Mouse (Mus musculus): ENCODE data around the gene Padi3. TPM values are rescaled to one million over a fixed set of nuclear protein-coding genes. Genes with fewer than 3 reads are reported as not detected.

Gene Padi3
- polyA plus RNA-seq, 1 experiment from 2014 or later: not detected

GRCm38 (mm10) chr4:140827237-140827636, 16.8 kb upstream of the Padi3 start:
- Histone ChIP-seq H3K9me3 (ENCODE audit: control insufficient read depth, low read length) (no peaks in the 10 kb centered on the region; the same call in 1 of the 2 replicates), H3K4me1 (ENCODE audit: control insufficient read depth, insufficient read depth, low read length) (no peaks in the 10 kb centered on the region), H3K4me2 (ENCODE audit: low read depth) (no peak overlapping the region), H3K9ac (ENCODE audit: low read length) (no peak overlapping the region), H3K27ac (ENCODE audit: low read depth, low read length) (no peak overlapping the region), H3K4me3 (ENCODE audit: low read depth, low read length) (no peak overlapping the region), H3K36me3 (ENCODE audit: control insufficient read depth, insufficient read depth, low read length) (no peaks in the 10 kb centered on the region), H3K27me3 (ENCODE audit: control insufficient read depth, insufficient read depth, low read length) (no peaks in the 10 kb centered on the region)
- ATAC-seq (ENCODE audit: insufficient read depth, low FRiP score, low TSS enrichment): no peak
- 68% methylated on average over 3 of the region's 3 CpGs for WGBS
- no peak for DNase-seq (ENCODE audit: low spot score)

- no peak overlapping the region for H3K4me3 ChIP-seq (ENCODE audit: low read depth, low read length)
- H3K4me1 ChIP-seq (ENCODE audit: control insufficient read depth, insufficient read depth, low read length): no peaks in the 10 kb centered on the region
- DNase-seq (ENCODE audit: low spot score) (no peak), ATAC-seq (ENCODE audit: insufficient read depth, low FRiP score, low TSS enrichment) (no peak)
- H3K9me3 ChIP-seq (ENCODE audit: control insufficient read depth, low read length): no peaks in the 10 kb centered on the region; the same call in 1 of the 2 replicates
- 61% methylated on average over 11 of the region's 11 CpGs for WGBS
- no peak overlapping the region for H3K4me2 ChIP-seq (ENCODE audit: low read depth)
- H3K27ac ChIP-seq (ENCODE audit: low read depth, low read length): no peak overlapping the region
- H3K36me3 ChIP-seq (ENCODE audit: control insufficient read depth, insufficient read depth, low read length): no peaks in the 10 kb centered on the region
- no peak overlapping the region for H3K9ac ChIP-seq (ENCODE audit: low read length)
- no peaks in the 10 kb centered on the region for H3K27me3 ChIP-seq (ENCODE audit: control insufficient read depth, insufficient read depth, low read length)
These were observed 15.5 kb upstream of the Padi3 start for GRCm38 (mm10) chr4:140825942-140826341.

GRCm38 (mm10) chr4:140821988-140822387, 11.5 kb upstream of the Padi3 start:
- Histone ChIP-seq H3K27me3 (ENCODE audit: control insufficient read depth, insufficient read depth, low read length) (no peaks in the 10 kb centered on the region), H3K27ac (ENCODE audit: low read depth, low read length) (no peak overlapping the region), H3K4me1 (ENCODE audit: control insufficient read depth, insufficient read depth, low read length) (no peaks in the 10 kb centered on the region), H3K9ac (ENCODE audit: low read length) (no peak overlapping the region), H3K4me3 (ENCODE audit: low read depth, low read length) (no peak overlapping the region), H3K9me3 (ENCODE audit: control insufficient read depth, low read length) (no peaks in the 10 kb centered on the region; the same call in 1 of the 2 replicates), H3K36me3 (ENCODE audit: control insufficient read depth, insufficient read depth, low read length) (no peaks in the 10 kb centered on the region), H3K4me2 (ENCODE audit: low read depth) (no peak overlapping the region)
- peak; percentile 57 for DNase-seq (ENCODE audit: low spot score)
- 79% methylated on average over 5 of the region's 5 CpGs for WGBS
- ATAC-seq (ENCODE audit: insufficient read depth, low FRiP score, low TSS enrichment): no peak

GRCm38 (mm10) chr4:140817413-140817812, 7.0 kb upstream of the Padi3 start:
- Histone ChIP-seq H3K9me3 (ENCODE audit: control insufficient read depth, low read length) (no peaks in the 10 kb centered on the region), H3K27ac (ENCODE audit: low read depth, low read length) (no peak overlapping the region), H3K4me2 (ENCODE audit: low read depth) (no peak overlapping the region), H3K4me1 (ENCODE audit: control insufficient read depth, insufficient read depth, low read length) (no peaks in the 10 kb centered on the region), H3K36me3 (ENCODE audit: control insufficient read depth, insufficient read depth, low read length) (no peaks in the 10 kb centered on the region), H3K9ac (ENCODE audit: low read length) (no peak overlapping the region), H3K27me3 (ENCODE audit: control insufficient read depth, insufficient read depth, low read length) (no peaks in the 10 kb centered on the region), H3K4me3 (ENCODE audit: low read depth, low read length) (no peak overlapping the region)
- DNase-seq (ENCODE audit: low spot score) (no peak), ATAC-seq (ENCODE audit: insufficient read depth, low FRiP score, low TSS enrichment) (no peak)
- WGBS: 86% methylated on average over 8 of the region's 8 CpGs

- WGBS: 60% methylated on average over 10 of the region's 10 CpGs
- no peak overlapping the region for H3K9ac ChIP-seq (ENCODE audit: low read length)
- no peaks in the 10 kb centered on the region for H3K4me1 ChIP-seq (ENCODE audit: control insufficient read depth, insufficient read depth, low read length)
- no peak for ATAC-seq (ENCODE audit: insufficient read depth, low FRiP score, low TSS enrichment)
- no peak overlapping the region for H3K4me3 ChIP-seq (ENCODE audit: low read depth, low read length)
- no peaks in the 10 kb centered on the region for H3K36me3 ChIP-seq (ENCODE audit: control insufficient read depth, insufficient read depth, low read length)
- H3K9me3 ChIP-seq (ENCODE audit: control insufficient read depth, low read length): no peaks in the 10 kb centered on the region
- no peak overlapping the region for H3K4me2 ChIP-seq (ENCODE audit: low read depth)
- no peaks in the 10 kb centered on the region for H3K27me3 ChIP-seq (ENCODE audit: control insufficient read depth, insufficient read depth, low read length)
- no peak overlapping the region for H3K27ac ChIP-seq (ENCODE audit: low read depth, low read length)
- DNase-seq (ENCODE audit: low spot score): no peak
These were observed 5.8 kb upstream of the Padi3 start for GRCm38 (mm10) chr4:140815996-140816917.

- no peak for ATAC-seq (ENCODE audit: insufficient read depth, low FRiP score, low TSS enrichment)
- no peak overlapping the region for H3K4me2 ChIP-seq (ENCODE audit: low read depth)
- no peak for DNase-seq (ENCODE audit: low spot score)
- H3K9me3 ChIP-seq (ENCODE audit: control insufficient read depth, low read length): no peaks in the 10 kb centered on the region
- no peak overlapping the region for H3K9ac ChIP-seq (ENCODE audit: low read length)
- no peaks in the 10 kb centered on the region for H3K27me3 ChIP-seq (ENCODE audit: control insufficient read depth, insufficient read depth, low read length)
- no peaks in the 10 kb centered on the region for H3K36me3 ChIP-seq (ENCODE audit: control insufficient read depth, insufficient read depth, low read length)
- no peaks in the 10 kb centered on the region for H3K4me1 ChIP-seq (ENCODE audit: control insufficient read depth, insufficient read depth, low read length)
- no peak overlapping the region for H3K4me3 ChIP-seq (ENCODE audit: low read depth, low read length)
- H3K27ac ChIP-seq (ENCODE audit: low read depth, low read length): no peak overlapping the region
- 83% methylated on average over 5 of the region's 5 CpGs for WGBS
These were observed 5.0 kb upstream of the Padi3 start for GRCm38 (mm10) chr4:140815496-140815895.

- no peaks in the 10 kb centered on the region for H3K36me3 ChIP-seq (ENCODE audit: control insufficient read depth, insufficient read depth, low read length)
- WGBS: 24% methylated on average over 36 of the region's 36 CpGs
- no peaks in the 10 kb centered on the region for H3K9me3 ChIP-seq (ENCODE audit: control insufficient read depth, low read length)
- H3K4me3 ChIP-seq (ENCODE audit: low read depth, low read length): peak overlapping the region; percentile 20
- DNase-seq (ENCODE audit: low spot score): no peak
- peak overlapping the region; percentile 47 for H3K4me2 ChIP-seq (ENCODE audit: low read depth)
- H3K4me1 ChIP-seq (ENCODE audit: control insufficient read depth, insufficient read depth, low read length): no peaks in the 10 kb centered on the region
- H3K27ac ChIP-seq (ENCODE audit: low read depth, low read length): no peak overlapping the region
- ATAC-seq (ENCODE audit: insufficient read depth, low FRiP score, low TSS enrichment): no peak
- no peak overlapping the region for H3K9ac ChIP-seq (ENCODE audit: low read length)
- no peaks in the 10 kb centered on the region for H3K27me3 ChIP-seq (ENCODE audit: control insufficient read depth, insufficient read depth, low read length)
These were observed 4.1 kb upstream of the Padi3 start for GRCm38 (mm10) chr4:140814241-140815225.

- Histone ChIP-seq H3K4me2 (ENCODE audit: low read depth) (peak overlapping the region; percentile 47), H3K4me3 (ENCODE audit: low read depth, low read length) (peak overlapping the region; percentile 20), H3K27me3 (ENCODE audit: control insufficient read depth, insufficient read depth, low read length) (no peaks in the 10 kb centered on the region), H3K4me1 (ENCODE audit: control insufficient read depth, insufficient read depth, low read length) (no peaks in the 10 kb centered on the region), H3K36me3 (ENCODE audit: control insufficient read depth, insufficient read depth, low read length) (no peaks in the 10 kb centered on the region), H3K9me3 (ENCODE audit: control insufficient read depth, low read length) (no peaks in the 10 kb centered on the region), H3K9ac (ENCODE audit: low read length) (no peak overlapping the region), H3K27ac (ENCODE audit: low read depth, low read length) (no peak overlapping the region)
- DNase-seq (ENCODE audit: low spot score) (no peak), ATAC-seq (ENCODE audit: insufficient read depth, low FRiP score, low TSS enrichment) (no peak)
- 9% methylated on average over 13 of the region's 13 CpGs for WGBS
These were observed 3.1 kb upstream of the Padi3 start for GRCm38 (mm10) chr4:140813358-140814185.

Measured in neural tube, embryonic 11.5 days (tissue).